Mouse (Mus musculus) frontal cortex, postnatal 10 days (tissue): ENCODE results near the gene Baz2a.
A peak's percentile ranks its signal among the peaks of the same experiment; 100 is the strongest.
"Not testable (repeated sequence)": the region's sequence is repeated elsewhere in the genome, so short reads cannot be mapped to it uniquely, and the experiment has no call there.

ENCODE experiments used
- DNase-seq, 2 experiments: peaks; one replicate each; pipeline ENCODE4 v3.0.0; 2022; ENCODE audit warnings: low spot score in 2 of 2, mixed read lengths in 1 of 2

Baz2a gene

GRCm38 (mm10) chr10:128111227-128111626, 19.9 kb downstream of the Baz2a start:
- DNase-seq = no peak

DNA sequence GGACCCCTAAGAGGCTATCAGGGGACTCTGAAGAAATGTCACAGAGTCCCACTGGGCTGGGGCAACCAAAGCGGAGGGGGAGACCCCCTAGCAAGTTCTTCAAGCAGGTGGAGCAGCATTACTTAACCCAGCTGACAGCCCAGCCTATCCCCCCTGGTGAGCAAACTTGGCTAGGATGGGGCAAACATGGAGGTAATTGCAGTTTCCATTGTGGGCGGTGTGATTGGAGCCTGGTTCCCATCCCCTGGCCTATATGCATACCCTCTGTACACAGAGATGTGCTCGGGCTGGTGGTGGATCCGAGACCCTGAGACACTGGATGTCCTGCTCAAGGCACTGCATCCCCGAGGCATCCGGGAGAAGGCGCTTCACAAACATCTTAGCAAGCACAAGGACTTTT, 32.5 kb downstream of the Baz2a start:
- DNase-seq = no peak

DNA sequence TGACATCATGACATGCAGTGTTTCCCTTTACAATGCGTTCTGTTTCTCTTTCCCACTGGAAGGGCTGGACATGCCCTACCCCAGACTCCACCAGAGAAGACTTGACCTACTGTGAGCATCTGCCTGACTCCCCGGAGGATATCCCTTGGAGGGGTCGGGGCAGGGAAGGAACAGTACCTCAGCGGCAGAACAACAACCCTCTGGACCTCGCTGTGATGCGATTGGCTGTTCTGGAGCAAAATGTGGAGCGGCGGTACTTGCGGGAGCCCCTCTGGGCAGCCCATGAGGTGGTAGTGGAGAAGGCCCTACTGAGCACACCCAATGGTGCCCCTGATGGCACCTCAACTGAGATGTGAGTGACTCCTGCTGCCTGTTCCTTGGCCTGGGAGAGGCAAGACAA, 33.5 kb downstream of the Baz2a start:
- no peak for DNase-seq

DNA sequence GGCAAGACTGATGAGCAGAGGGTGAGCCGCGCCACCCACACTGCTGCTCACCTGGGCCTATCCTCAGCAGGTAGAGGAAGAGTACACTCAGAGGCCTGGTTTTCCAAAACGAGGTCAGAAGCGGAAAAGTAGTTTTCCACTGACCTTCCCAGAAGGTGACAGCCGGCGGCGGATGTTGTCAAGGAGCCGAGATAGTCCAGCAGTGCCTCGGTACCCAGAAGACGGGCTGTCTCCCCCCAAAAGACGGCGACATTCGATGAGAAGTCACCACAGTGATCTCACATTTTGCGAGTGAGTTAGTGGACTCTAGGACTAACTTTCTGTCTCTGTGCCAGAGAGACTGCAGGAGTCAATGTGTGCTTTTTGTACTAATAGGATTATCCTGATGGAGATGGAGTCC, 34.6 kb downstream of the Baz2a start:
- no peak for DNase-seq

DNA sequence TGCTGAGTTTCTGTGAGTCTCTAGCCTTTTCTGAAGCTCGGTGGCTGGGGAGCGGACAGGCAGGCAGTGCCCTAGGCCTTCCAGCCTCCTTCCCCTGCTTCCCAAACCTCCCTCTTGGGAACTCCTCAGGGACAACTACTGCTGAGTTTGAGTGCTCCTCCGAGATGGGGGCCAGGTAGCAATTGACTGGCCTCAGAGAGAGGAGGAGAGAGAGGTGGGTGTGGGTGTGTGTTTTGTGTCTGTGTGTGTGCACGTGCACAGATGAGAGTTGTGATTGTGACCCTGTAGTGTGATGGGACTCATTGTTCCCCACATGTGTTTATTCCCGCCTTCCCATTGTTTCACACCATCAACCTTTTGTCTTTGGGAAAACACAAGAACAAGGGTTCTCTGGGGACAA, 36.1 kb downstream of the Baz2a start:
- DNase-seq = no peak

DNA sequence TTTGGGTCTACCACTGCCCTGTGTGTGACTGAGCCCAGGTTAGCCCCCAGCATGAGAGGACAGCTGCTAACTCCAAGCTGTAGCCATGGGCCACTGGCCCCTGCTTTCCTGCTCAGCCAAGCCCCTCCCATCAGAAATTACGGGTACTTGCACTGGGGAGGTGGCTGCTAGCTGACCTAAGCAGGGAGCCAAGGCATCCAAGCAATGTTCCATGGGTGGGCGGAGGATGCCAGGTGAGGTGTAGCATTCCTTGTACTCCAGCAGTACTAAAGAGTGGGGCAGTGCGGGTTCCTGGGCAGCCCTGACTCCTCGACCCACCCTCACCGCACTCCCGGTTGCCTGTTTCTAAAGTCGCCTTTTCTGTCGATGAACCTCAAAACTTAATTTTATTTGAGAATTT, 36.8 kb downstream of the Baz2a start:
- no peak for DNase-seq

- DNase-seq = no peak
Observed at GRCm38 (mm10) chr10:128131297-128131696, 39.9 kb downstream of the Baz2a start.

- DNase-seq = no peak
Observed at GRCm38 (mm10) chr10:128131812-128132211, 40.4 kb downstream of the Baz2a start.

DNA sequence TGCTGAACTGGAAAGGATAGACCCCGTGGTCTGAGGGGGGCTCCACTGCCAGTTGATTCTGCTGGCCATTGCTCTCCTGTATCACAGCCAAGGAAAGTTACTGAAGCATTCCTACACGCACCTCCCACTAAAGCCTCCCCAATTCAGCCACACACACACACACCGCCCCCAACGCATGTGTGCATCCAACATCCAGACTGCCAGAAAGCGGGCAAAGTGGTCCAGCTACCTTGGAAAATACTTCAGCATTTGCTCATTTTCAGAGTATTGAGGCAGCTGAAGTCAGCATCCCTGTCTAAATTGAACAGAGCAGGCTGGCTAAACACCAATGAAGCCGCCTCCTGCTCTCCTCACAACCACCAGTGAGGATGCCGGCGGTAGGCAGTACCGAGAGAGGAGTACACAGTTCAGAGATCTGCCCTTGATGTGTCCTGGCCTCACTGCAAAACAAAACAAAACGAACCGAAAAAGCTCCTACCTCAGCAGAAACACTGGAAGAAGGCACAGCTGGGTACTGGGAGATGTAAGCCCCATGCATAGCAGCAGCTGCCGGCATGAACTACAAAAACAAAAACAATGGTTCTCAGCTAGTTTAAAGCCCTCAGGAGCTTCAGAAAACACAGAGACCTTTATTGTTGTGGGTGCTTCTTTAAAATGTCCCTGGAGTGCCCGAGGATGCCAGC, 42.4 kb downstream of the Baz2a start:
- DNase-seq = peak in 1 of 2 experiments; percentile 25

DNA sequence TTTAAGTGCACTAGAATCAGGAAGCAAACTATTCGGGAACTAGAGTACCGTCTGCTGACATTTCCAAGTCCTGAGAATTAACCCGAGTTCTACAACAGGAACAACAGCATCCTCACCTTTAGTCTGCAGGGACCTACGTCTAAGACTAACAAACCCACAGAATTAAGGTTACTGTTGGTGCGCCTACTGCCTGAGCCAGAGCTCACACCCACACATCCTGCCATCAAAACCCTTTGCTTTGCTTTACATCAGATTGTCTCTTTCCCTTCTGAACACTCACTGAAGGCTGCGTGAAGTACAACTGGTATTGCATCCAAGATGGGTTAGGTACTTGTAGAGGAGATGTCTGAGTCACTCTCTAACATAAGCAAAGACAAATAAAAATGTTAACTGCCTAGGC, 44.0 kb downstream of the Baz2a start:
- DNase-seq = no peak

- no peak for DNase-seq
Observed at GRCm38 (mm10) chr10:128140236-128140952, 49.0 kb downstream of the Baz2a start.

DNA sequence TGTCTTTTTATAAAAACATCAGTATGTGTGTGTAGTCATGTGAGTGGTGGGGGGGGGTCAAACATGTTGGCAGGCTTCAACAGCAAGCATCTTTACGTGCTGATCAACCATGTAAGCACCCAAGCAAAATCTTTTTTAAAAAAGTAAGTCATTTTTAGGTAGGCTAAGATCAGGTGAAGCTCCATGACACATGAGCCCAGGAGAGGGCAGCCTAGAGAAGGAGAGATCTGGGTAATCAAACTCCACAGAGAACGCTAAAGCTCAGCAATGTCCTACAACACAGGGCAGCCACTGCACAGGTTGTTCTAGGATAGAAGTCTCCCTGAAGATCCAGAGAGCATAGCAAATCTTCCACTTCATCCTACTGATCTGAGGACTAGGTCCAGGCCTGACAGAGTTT, 50.8 kb downstream of the Baz2a start:
- DNase-seq = no peak

DNA sequence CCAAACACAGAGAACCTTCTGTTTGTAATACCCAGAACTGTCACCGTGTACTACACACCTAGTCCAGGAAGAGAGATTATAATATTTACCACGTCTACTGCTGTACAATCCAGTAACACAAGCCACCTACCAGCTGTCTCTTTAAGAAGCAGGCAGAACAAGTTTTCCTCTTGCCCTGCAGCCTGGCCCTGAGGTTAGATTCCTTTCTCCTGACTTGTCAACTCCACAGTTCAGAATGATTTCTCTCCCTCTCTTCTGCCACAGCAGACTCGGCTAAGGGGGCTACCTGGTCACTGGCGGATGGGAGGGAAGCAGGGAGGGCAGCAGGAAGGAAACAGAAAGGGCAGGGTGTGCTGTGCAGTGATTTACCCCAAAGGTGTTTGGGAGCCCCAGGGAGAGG, 52.3 kb downstream of the Baz2a start:
- DNase-seq = no peak

- DNase-seq = no peak
Observed at GRCm38 (mm10) chr10:128144961-128145360, 53.6 kb downstream of the Baz2a start.

DNA sequence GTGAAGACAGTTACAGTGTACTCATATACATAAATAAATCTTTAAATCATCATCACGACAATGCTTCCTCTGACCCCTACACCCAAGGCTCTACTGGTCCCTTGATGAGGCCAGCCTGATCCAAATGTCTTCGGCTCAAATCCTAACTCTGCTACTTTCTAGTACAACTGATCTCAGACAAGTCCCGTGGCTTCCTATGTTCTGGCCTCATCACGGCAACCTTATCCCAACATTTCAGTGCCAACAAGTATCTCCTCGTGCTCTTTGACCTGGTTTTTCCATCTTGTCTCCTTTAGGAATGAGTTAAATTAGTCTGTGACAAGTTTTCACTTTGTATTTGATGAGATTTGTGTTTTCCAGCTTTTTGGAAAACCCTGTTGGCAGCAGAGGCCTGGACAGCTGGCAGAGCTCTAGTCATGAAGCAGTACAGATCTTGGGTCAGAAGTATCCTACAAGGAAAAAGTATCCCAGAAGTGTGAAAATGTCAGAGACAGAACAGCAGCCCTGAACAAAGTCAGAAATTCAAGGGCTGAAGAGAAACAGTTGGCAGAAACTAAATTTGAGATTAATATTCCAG, 57.5 kb downstream of the Baz2a start:
- no peak for DNase-seq

- peak; percentile 13 to 27 for DNase-seq
Observed at GRCm38 (mm10) chr10:128149592-128149991, 58.2 kb downstream of the Baz2a start.

DNA sequence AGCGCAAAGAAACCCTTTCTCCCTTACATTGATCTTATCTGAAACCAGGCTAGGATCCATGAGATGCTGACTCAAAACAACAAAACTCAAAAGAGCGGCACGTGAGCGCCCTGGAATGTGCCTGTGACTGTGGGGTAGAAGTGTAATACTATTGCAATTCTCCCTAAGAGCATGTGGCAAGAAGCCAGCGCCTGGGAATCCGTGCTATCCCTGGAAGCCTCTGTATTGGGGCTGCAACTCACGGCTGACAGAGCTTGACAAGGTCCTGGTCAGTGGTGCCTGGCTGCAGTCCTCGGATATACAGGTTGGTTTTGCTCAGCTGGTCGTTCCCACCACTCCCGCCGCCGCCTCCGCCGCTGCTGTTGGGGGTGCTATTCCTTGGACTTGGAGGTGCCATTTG, 59.6 kb downstream of the Baz2a start:
- no peak for DNase-seq

- DNase-seq = no peak
Observed at GRCm38 (mm10) chr10:128153978-128154377, 62.6 kb downstream of the Baz2a start.

DNA sequence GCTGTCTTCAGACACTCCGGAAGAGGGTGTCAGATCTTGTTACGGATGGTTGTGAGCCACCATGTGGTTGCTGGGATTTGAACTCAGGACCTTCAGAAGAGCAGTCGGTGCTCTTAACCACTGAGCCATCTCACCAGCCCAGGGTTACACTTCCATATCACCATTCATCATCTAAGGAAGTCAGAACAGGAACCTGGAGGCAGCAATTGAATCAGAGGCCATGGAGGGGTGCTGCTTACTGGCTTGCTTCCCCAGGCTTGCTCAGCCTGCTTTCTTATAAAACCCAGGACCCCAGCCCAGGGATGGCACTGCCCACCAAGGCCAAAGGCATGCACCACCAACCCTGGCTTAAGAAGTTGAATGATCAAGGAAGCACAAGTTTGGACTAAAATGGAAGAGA, 74.3 kb downstream of the Baz2a start:
- DNase-seq = not testable (repeated sequence)

DNA sequence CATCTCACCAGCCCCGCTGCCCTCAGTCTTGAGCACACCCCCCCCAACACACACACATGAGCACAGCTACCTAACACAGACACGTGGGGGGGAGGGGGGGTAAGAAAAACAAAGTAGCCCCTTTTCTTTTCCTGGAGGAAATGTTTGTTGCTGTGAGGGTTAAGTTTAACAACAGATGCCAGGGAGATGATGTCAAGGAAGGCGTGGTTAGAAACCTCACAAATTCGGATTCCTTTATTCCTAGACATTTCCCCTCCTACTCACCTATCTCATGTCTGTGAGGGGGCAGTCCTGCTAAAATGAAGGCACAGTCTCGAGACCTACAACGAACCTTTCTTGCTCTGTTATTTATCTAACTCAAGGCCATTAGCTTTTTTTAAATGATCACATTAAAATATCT, 75.7 kb downstream of the Baz2a start:
- DNase-seq = no peak

DNA sequence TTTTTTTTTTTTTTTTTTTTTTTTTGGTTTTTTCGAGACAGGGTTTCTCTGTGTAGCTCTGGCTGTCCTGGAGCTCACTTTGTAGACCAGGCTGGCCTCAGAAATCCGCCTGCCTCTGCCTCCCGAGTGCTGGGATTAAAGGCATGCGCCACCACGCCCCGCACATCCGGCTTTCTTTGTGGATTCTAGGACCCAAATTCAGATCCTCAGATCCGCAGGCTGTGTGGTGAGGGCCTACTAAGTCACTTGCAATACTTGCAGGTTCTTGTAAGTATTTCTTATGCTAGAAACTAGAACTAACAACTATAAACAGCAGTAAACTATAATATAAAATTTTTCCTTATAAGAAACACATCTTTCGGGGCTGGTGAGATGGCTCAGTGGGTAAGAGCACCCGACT, 80.0 kb downstream of the Baz2a start:
- DNase-seq = not testable (repeated sequence)

DNA sequence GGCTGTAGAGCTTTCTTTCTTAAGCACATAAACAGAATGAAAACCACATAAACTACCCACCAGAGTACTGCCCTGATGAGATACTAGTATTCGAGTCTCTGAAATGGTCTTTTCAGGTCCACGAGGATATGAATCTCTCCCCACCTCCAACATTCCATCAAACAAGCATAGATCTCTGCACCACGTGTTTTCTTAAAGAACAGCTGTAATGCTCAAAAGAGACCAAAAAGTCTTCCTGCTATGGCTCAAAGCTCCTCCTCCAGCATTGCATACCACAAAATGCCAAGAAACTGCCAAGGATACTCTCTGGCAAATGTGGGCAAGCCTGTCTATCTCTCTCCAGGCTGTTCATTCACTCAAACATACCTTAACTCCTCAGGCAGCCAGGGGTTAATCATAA, 83.9 kb downstream of the Baz2a start:
- DNase-seq = no peak
